Mouse (Mus musculus) liver, embryonic 14.5 days (tissue): Measurements from ENCODE around the gene Chst15.

Experiments used
- CTCF ChIP-seq: IDR thresholded peaks from 2 replicates; pipeline ENCODE4 v1.5.1; 2016; ENCODE audit warnings: antibody characterized with exemption, low read depth, control low read depth
- EP300 ChIP-seq: IDR thresholded peaks from 2 replicates; pipeline ENCODE4 v1.6.1; 2016; ENCODE audit warnings: antibody characterized with exemption, low read depth

DNA sequence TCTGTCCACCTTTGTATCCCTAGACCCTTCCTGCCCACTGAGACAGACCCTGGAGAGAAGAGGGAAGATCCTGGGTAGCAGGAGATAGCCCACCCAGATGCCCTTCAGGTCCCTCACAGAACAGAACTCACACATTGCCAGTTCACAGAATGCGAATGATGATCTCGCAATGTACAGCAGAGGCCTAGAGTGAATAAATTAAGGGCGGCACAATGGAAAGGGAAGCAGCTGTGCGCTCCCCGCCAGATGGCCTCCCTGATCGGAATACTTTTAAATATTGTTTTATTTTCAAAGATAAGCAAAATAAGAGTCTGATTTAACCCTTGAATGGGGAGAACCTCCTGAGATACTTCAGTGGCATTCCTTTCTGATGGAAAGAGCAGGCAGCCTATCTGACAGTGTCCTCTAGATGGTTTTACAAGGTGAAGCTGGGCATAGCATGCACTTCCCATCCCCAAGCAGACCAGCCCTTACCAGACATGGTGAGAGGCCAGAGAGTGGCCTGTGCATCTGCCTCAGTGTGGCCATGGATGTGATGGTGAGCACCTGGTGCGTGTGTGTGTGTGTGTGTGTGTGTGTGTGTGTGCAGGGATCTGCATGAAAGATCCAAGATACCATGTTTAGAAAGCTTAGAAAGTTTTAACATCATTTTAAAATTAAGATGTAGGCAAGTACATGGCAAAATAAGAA lies 32.8 kb downstream of the Chst15 start:
- no peak for TF ChIP-seq CTCF
- no peak for TF ChIP-seq EP300
